Comparison of ENCODE assay signal across 9 mouse cellular contexts in genomic region chr8:57340840-57341540, GRCm38 (mm10). TPM values are rescaled to one million over a fixed set of nuclear protein-coding genes. Genes with fewer than 3 reads are reported as not detected.
DNase-seq lines count a peak whose midpoint lies in the region; ATAC-seq and TF ChIP-seq lines count a peak whose summit lies in the region.
"Had no signal": no experiment of that assay in that cellular context is flagged by ENCODE, and none has a peak within 500 bp of the region (broad histone marks: within the 10 kb centered on the region; RNA-seq: fewer than 3 reads in every experiment).

No protein-coding gene starts in this region.

- no peak for TF ChIP-seq POLR2A in lung, adult 2 months (IDR thresholded peaks at IDR 0.05; ENCODE audit: borderline replicate concordance, extremely low read depth, low read depth, low read length)

- no peak overlapping the region for H3K9ac ChIP-seq in lung, postnatal 0 days (replicated peaks; ENCODE audit: low read depth)
- 0 out of 2 replicates have a peak overlapping the region, but pooled peaks have one; percentile 26 for H3K9ac ChIP-seq in intestine, postnatal 0 days (ENCODE audit: low read depth, low read length)
- no peak overlapping the region for H3K9ac ChIP-seq in neural tube, embryonic 15.5 days (replicated peaks)

- H3K4me1 ChIP-seq in lung, postnatal 0 days (ENCODE audit: insufficient read depth, low read depth, low read length) = no peaks in the 10 kb centered on the region
- H3K4me1 ChIP-seq in lung, adult 2 months (ENCODE audit: control insufficient read depth, insufficient read depth, low read length) = no peaks in the 10 kb centered on the region
- no peaks in the 10 kb centered on the region for H3K4me1 ChIP-seq in intestine, postnatal 0 days (replicated peaks; ENCODE audit: control insufficient read depth, insufficient read depth, low read length)
- H3K4me1 ChIP-seq in neural tube, embryonic 15.5 days = peaks cover 9% of the 10 kb centered on the region

- H3K27me3 ChIP-seq in lung, postnatal 0 days (replicated peaks; ENCODE audit: insufficient read depth, low read length) = peaks cover 73% of the 10 kb centered on the region
- H3K27me3 ChIP-seq in intestine, postnatal 0 days (replicated peaks; ENCODE audit: control insufficient read depth, insufficient read depth, low read length) = peaks cover 87% of the 10 kb centered on the region
- H3K27me3 ChIP-seq in neural tube, embryonic 15.5 days (replicated peaks) = peaks cover 97% of the 10 kb centered on the region
- H3K27me3 ChIP-seq: Patski had no signal

- H3K9me3 ChIP-seq in lung, postnatal 0 days (ENCODE audit: low read length) = no peaks in the 10 kb centered on the region
- no peaks in the 10 kb centered on the region for H3K9me3 ChIP-seq in intestine, postnatal 0 days (ENCODE audit: control insufficient read depth)
- H3K9me3 ChIP-seq in neural tube, embryonic 15.5 days (replicated peaks) = no peaks in the 10 kb centered on the region

- no peak for TF ChIP-seq EP300 in lung, postnatal 0 days (IDR thresholded peaks at IDR 0.05)

- WGBS in lung, postnatal 0 days = 4% methylated on average over 41 of the region's 41 CpGs
- WGBS in lung, adult 2 months = 6% methylated on average over 41 of the region's 41 CpGs
- WGBS in intestine, postnatal 0 days = 9% methylated on average over 41 of the region's 41 CpGs
- 2% methylated on average over 41 of the region's 41 CpGs for WGBS in neural tube, embryonic 15.5 days

- H3K27ac ChIP-seq in lung, postnatal 0 days (ENCODE audit: low read length) = no peak overlapping the region
- no peak overlapping the region for H3K27ac ChIP-seq in intestine, postnatal 0 days (ENCODE audit: low read depth, low read length)
- no peak overlapping the region for H3K27ac ChIP-seq in neural tube, embryonic 15.5 days (replicated peaks)

- no peak overlapping the region for H3K4me3 ChIP-seq in lung, postnatal 0 days (ENCODE audit: low read depth, low read length)
- H3K4me3 ChIP-seq in lung, adult 2 months (replicated peaks; ENCODE audit: extremely low read depth, low read depth, low read length) = no peak overlapping the region
- H3K4me3 ChIP-seq in intestine, postnatal 0 days (ENCODE audit: low read depth, low read length) = no peak overlapping the region
- H3K4me3 ChIP-seq in neural tube, embryonic 15.5 days (replicated peaks) = 0 out of 2 replicates have a peak overlapping the region, but pooled peaks have one; percentile 6

- 0 out of 2 replicates have a peak overlapping the region, but pooled peaks have one; percentile 15 for H3K4me2 ChIP-seq in lung, postnatal 0 days (replicated peaks; ENCODE audit: low read depth, low read length)
- peak overlapping the region; percentile 49 for H3K4me2 ChIP-seq in intestine, postnatal 0 days (replicated peaks; ENCODE audit: low read depth)
- H3K4me2 ChIP-seq in neural tube, embryonic 15.5 days = peak overlapping the region; percentile 39

- peak; percentile 35; the same call in 1 of the 2 replicates for ATAC-seq in lung, postnatal 0 days
- ATAC-seq in granulocyte monocyte progenitor cell, adult 5-6 weeks (replicated peaks; ENCODE audit: poor library complexity, severe bottlenecking) = peak; percentile 30
- no peak for ATAC-seq in intestine, postnatal 0 days
- no peak for ATAC-seq in neural tube, embryonic 15.5 days (ENCODE audit: low FRiP score)
- no peak for ATAC-seq in cerebellum, adult (ENCODE audit: insufficient number of reproducible peaks, low FRiP score, low TSS enrichment)
- ATAC-seq: Patski had no signal

- TF ChIP-seq CTCF in lung, postnatal 0 days (IDR thresholded peaks at IDR 0.05) = 0 out of 2 replicates have a peak, but pooled peaks have one; percentile 6
- TF ChIP-seq CTCF in lung, adult 2 months (IDR thresholded peaks at IDR 0.05; ENCODE audit: insufficient read depth, low read length) = no peak
- TF ChIP-seq CTCF in intestine, postnatal 0 days (IDR thresholded peaks at IDR 0.05; ENCODE audit: low read depth) = no peak

- DNase-seq in lung, postnatal 0 days (ENCODE audit: low spot score) = no peak
- no peak for DNase-seq in lung, adult 2 months
- no peak for DNase-seq in layer of hippocampus, adult 9-10 months (ENCODE audit: low spot score)
- DNase-seq in gastrocnemius, adult 8-10 months (ENCODE audit: low spot score in 2 of 2) = no peak

- H3K36me3 ChIP-seq in lung, postnatal 0 days (ENCODE audit: insufficient read depth, low read length) = no peaks in the 10 kb centered on the region
- H3K36me3 ChIP-seq in intestine, postnatal 0 days (ENCODE audit: control insufficient read depth, insufficient read depth) = no peaks in the 10 kb centered on the region
- H3K36me3 ChIP-seq in neural tube, embryonic 15.5 days = no peaks in the 10 kb centered on the region

RNA-seq across cellular contexts. Expression of gene Hand2, which starts 20.2 kb away (rescaled TPM):
- 0.12 and 0.14 TPM in 2 replicates for polyA plus RNA-seq in lung, postnatal 0 days (2015; fragmentation: Nextera tagmentation; extraction: Ambion mirVana)
- polyA plus RNA-seq in lung, adult 2 months (2012; rRNA removed) = 0.21 and 0.28 TPM in 2 replicates
- not detected in 2 replicates for total RNA-seq in granulocyte monocyte progenitor cell, adult 5-6 weeks (2014; fragmentation: Nextera tagmentation)
- not detected in 2 replicates for total RNA-seq in granulocyte monocyte progenitor cell, adult 5-6 weeks (2017)
- 3.5 and 3.9 TPM in 2 replicates for polyA plus RNA-seq in intestine, postnatal 0 days (2015; fragmentation: Nextera tagmentation; extraction: Ambion mirVana)
- 1.0 TPM in 1 of 2 replicates, not detected in the other for polyA plus RNA-seq in neural tube, embryonic 15.5 days (2015; fragmentation: Nextera tagmentation; extraction: Ambion mirVana)
- under 1 TPM in 2 of 4 experiments, not detected in 2; 0.11 to 0.15 TPM for total RNA-seq in gastrocnemius, adult 8-10 months (2022)

Comparison
In these comparisons a context has a peak if more than half of its experiments do, and no peak if none do; other contexts are left out.
1. ATAC-seq: peak in lung, postnatal 0 days (single experiment) and granulocyte monocyte progenitor cell, adult 5-6 weeks (single experiment); none in intestine, postnatal 0 days (single experiment), neural tube, embryonic 15.5 days (single experiment) and cerebellum, adult (single experiment).
2. Peak in every context shown above with its lines, with median percentiles within 50 percentile points of each other: H3K4me2 ChIP-seq.